Mouse (Mus musculus) left cerebral cortex, postnatal 4 days (tissue): ENCODE results near the gene Trappc11. TPM values are rescaled to one million over a fixed set of nuclear protein-coding genes. Genes with fewer than 3 reads are reported as not detected.
"Not testable (repeated sequence)": the region's sequence is repeated elsewhere in the genome, so short reads cannot be mapped to it uniquely, and the experiment has no call there.

Source experiments
- DNase-seq: peaks from one replicate; pipeline ENCODE4 v3.0.0-alpha.2; 2022
- intact Hi-C: fragments of 180-260 bp; cut with DNase I; formaldehyde crosslinking; loops from one replicate; pipeline ENCODE4 v1.15.1; 2025
- total RNA-seq, 2 experiments: library from RNA; stranded (reverse); gene quantifications; 2 replicates each; pipeline ENCODE4 v1.2.3; 2021

Trappc11 gene
- total RNA-seq, 2 experiments from 2014 or later: 49.7 to 51.0 TPM

DNA sequence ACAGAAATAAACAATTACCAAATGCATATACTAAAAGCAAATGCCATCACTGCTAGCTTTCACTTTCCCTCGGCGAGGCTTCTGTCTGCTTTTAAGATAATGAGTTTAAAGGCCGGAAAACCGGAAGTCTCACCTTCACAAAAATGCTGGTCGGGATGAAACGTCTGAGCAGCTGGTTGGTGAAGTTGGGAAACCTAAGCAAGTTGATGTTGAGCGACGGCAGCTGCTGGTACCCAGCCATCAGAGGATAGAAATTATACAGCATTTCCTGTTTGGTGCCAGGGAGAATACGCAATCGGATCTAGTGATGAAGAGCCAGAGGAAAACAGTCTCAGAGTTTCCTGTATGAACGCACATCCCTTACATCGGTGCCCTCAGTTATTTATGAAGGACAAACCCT is 40.2 kb downstream of the Trappc11 start:
- intact Hi-C loops: no loop called here
- DNase-seq: no peak

DNA sequence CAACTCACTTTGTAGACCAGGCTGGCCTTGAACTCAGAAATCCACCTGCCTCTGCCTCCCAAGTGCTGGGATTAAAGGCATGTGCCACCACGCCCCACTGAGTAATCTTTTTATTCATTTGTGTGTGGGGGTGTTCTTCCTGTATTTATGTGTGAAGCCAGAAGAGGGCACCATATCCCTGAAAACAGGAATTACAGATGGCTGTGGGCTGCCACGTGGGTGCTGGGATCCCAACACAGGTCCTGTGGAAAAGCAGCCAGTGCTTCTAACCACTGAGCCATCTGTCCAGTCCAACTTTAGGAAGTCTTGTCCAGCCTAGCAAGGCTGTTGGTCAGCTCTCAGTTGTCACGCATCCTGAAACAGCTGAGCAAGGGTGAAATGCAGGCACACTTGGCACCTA is 46.0 kb downstream of the Trappc11 start:
- intact Hi-C loops: no loop called here
- DNase-seq: no peak

- no peak for DNase-seq
- intact Hi-C loops: no loop called here
These were observed 50.8 kb downstream of the Trappc11 start for GRCm38 (mm10) chr8:47482354-47483071.

DNA sequence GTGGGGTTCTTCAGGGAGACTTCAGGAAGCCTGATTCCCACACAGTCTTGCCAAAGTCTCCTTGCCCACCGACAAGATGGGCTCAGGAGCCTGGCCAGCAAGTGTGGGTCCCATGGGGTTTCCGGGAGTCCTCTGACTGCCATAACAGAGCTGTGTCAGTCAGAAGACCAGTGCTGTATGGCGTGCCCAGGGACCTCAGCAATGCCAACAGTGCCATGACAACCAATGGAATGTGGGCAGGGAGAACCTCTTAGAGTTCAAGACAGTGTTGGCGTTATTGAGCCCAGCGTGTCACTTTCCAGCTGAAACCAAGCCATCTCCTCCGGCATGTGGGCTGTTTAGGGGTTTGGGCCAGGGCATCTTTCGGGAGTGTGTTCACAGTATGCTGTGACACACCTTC is 53.2 kb downstream of the Trappc11 start:
- intact Hi-C loops: no loop called here
- peak; percentile 48 for DNase-seq

DNA sequence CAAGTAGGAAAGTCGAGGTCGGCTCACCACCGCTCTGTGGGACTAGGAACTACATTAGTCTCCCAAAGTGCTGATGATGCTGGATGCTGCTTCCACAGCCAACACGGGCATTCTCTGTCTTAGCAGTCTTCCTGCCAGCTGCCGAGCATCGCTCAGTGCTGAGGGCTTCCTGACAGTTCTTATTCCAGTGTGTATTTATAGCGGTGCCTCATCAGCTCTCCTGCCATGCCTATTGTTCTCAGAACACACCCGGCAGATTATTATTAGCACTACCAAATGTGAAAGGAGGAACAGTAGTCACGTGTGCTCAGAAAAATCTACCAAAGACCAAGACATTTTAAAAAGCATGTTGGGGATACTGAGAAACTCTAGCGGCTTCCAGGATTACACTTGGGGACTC is 71.6 kb downstream of the Trappc11 start:
- no peak for DNase-seq
- intact Hi-C loops: no loop called here

DNA sequence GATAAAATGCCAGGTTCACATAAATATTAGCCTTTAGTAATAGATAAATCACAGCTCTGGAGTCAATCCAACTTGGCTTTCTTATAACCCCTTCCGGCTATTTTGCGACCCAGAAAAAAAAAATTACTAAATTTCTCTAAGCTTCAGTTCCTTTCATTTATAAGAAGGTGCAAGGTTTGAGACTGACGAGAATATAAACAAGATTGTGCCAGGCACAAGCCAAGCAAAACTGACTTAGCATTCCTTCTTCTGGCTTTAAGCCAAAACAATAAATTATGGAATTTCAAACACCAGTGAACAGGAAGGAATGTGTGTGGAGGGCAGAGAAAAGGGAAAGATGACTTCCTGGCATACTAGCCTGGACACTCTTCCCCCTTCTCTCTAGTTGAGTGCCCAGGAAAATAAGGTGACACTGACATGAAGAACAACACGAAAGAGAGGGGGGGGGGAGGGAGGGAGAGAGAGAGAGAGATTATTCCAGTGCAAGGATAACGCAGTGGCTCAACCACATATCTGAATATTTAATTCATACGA is 74.0 kb downstream of the Trappc11 start:
- intact Hi-C loops: no loop called here
- no peak for DNase-seq

- intact Hi-C loops: no loop called here
- no peak for DNase-seq
These were observed 74.7 kb downstream of the Trappc11 start for GRCm38 (mm10) chr8:47458591-47458990.

- intact Hi-C loops, DNase-seq: not testable (repeated sequence)
These were observed 84.1 kb downstream of the Trappc11 start for GRCm38 (mm10) chr8:47449211-47449610.

DNA sequence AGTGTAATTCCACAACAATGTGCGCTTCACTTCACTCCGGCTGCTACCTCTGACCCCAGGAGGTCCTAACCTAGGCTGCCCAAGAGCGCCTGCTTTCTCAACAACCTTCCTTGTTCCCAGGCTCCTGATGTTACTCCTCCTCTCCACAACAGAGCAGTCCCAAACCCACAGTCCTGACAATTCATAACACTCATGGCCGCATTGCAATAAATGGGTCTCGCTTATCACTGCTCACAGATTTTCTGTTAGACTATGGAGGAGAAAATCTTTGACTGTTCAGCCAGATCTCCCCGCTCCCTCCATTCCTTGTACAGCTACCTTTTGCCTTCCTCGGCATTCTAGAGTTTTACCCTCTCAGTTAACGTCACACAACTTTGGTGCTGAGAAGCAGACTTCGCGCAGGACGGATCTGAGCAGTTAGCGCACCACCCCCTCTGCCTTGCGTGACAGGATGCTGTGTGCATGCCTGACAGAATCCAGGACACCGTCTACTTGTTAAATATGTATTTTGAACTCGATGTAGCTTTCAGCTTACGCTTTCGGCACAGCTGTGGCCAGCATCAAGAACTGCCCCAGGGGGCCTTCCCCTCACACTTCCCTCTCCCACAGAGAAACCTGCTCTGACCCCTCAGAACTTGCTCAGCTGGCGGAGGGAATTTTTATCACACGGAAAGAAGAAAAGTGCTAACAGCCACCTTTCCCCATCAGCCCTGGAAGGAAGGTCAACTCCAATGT is 86.8 kb downstream of the Trappc11 start, which contains the start of gene Stox2:
Gene Stox2 (minus strand): TSS at position 51 of the 735 bp plus-strand sequence.
- intact Hi-C loops: no loop called here
- DNase-seq: no peak

Other genes starting within 250 kb of the Trappc11 start
- gene Stox2, start 87.1 kb downstream of the Trappc11 start, total RNA-seq: 100 to 1,000 TPM; 118 to 122 TPM
- 10 to 100 TPM; 26.8 to 29.5 TPM for gene Rwdd4a, start 194 bp upstream of the Trappc11 start, total RNA-seq
- gene Ing2, start 142.1 kb upstream of the Trappc11 start, total RNA-seq: 10 to 100 TPM; 25.3 to 26.1 TPM
- gene Cdkn2aip, start 180.5 kb upstream of the Trappc11 start, total RNA-seq: 10 to 100 TPM; 15.7 to 19.8 TPM